Mouse (Mus musculus): Measurements from ENCODE around the gene Smg7.

The Smg7 gene

DNA sequence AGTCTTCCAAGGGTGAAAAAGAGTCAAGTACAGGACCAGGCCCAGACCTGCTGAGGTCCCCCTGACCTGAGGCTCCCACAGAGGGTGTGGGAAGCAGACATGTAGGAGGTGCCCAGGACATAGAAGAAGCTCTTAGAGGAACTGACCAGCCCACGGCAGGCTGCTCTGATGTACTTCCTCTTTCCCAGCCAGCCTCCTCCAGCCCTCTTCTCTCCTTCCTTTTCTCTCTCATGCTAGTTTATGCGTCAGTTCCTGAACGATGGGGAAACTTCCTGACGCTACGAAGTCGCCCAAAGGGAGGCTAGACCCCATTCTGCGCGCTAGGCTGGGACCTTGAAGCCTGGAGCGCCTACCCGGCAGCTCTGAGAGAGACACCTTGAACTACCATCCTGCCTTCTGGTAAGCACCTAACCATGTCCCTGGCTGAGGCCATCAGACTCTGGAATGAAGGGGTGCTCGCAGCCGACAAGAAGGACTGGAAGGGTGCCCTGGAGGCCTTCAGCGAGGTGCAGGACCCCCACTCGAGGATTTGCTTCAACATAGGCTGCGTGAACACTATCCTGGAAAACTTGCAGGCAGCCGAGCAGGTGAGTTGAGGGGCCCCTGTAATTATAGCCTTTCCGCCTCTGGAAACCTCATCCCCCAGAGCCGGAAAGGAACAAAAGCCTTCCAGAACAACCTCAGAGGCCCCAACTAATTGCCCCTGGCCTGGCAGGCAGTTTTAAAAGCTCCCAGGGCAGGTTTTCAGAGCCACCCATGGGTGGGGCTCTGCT, 94.6 kb downstream of the Smg7 start:
- no peak for DNase-seq (ENCODE audit: low spot score in 2 of 2)

GRCm38 (mm10) chr1:152804907-152805306, 97.5 kb downstream of the Smg7 start:
- no peak for DNase-seq (ENCODE audit: low spot score in 2 of 2)

- DNase-seq (ENCODE audit: low spot score in 2 of 2), result no peak
These were observed 101.7 kb downstream of the Smg7 start for GRCm38 (mm10) chr1:152800633-152801176.

DNA sequence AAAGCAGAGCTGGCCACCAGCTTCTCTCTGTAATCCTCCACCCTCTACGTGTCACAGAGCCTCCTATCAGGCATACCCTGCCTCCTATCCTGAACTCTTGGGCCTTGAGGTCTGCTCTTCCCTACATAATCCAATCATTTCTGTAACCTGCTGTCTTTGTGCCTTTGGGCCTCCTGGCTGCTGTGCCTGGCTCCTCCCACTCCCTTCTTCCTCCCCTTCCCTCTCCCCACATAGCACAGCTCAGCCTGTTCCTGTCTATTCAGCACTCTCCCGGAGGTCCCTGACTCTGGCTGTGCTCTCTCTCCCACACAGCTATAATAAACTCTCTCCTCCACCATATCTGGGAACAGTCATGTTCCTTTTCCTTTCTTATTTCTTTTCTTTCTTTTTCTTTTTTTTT, 102.5 kb downstream of the Smg7 start, which contains the start of gene Ncf2:
Gene Ncf2 (plus strand): TSS at position 298 of the 400 bp plus-strand sequence.
- no peak for DNase-seq (ENCODE audit: low spot score in 2 of 2)

DNA sequence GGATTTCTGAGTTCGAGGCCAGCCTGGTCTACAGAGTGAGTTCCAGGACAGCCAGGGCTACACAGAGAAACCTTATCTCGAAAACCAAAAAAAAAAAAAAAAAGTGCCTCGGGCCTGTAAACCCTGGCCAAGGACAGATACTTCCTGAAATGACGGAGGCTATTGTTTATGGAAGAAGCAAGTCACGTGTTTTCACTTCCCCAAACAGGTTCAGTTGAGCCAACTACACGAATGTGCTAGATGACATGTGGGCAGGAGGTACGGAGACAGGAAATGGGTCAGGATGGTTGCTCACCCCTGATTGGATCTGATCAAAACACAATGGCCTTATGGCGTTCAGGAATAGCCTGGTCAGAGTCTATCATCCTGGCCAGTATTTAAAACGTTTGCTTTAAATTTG, 104.3 kb downstream of the Smg7 start:
- no peak for DNase-seq (ENCODE audit: low spot score in 2 of 2)

DNA sequence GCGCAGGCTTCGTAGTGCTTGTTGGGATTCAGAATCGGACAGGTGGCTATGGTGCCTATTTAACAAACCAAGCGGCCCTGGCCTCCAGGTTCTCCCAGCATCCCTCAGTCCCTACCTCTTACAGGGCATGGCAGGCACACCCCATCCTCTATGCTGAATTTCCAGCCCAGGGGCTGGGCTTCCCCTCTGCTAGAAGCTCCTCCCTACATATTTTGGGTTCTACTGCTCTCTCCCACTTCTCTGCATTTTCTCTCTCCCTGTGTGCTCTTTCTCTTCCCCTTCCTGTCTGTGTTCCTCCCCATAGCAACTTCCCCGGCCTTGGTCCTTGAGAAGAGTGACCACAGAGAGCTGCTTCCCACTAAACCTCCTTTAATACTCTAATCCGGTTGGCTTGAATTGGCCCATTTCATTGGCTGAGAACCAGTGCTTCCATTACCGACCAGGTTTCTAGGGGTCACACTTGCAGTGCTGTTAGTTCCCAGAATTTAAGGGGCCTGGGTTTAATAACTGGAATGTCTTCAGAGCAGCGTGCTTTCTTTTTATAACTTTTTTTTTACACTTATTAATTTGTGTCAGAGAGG, 105.7 kb downstream of the Smg7 start:
- DNase-seq (ENCODE audit: low spot score in 2 of 2), result no peak

DNA sequence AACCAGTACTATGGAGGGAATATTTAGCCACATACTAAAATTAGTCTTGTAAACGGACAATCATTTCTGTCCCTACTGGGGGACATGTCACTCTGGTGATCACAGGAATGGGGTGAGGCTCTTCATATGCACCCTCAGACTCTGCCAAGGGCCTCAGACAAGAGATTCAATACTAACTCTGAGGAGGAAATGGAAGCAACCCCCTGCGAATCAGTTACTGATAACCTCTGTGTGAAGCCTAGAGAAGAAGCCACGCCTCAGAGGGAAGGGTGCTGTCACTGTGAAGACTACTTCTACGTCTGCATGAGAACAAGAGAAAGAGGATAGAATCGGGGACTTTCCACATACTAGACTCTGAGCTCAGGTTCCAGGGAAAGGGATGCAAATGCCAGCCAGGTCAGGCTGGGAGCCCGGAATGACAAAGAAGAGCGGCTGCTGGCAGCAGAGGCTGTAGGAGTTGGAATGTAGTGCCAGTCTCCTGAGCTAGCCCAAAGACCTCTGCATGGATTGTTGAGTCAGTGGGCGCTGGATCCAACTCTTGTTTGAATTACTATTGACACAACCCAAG, 106.7 kb downstream of the Smg7 start:
- DNase-seq (ENCODE audit: low spot score in 2 of 2), result no peak

DNA sequence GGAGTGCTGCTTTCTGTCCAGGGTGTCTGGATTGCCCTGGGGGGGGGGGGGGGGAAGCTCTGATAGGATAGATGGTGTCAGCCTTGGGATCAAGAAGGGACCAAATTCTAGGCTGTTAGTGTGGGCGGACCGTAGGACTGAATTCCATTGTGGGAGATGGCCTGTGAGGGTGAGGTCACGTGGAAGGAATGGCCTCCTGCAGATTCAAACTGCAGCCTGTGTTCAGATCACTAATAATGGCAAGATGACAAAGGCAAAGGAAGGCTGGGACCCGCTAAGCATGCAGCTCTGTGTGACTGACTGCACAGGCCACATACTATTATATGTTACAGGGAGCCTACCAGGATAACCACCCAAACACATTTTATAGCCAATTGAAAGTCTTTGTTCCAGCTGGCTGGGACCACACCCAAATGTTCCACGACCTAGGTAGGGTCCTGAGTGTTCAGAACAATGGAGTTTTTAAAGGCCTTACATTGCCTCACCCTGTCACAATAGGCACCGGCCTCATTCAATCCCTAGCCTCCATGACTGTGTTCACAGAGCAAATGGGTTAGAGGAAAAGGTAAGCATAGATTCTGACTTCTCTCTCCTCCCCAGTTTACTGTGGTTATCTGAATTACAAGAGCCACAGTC, 108.8 kb downstream of the Smg7 start:
- no peak for DNase-seq (ENCODE audit: low spot score in 2 of 2)

- DNase-seq (ENCODE audit: low spot score in 2 of 2), result no peak
These were observed 109.5 kb downstream of the Smg7 start for GRCm38 (mm10) chr1:152792736-152793494.

DNA sequence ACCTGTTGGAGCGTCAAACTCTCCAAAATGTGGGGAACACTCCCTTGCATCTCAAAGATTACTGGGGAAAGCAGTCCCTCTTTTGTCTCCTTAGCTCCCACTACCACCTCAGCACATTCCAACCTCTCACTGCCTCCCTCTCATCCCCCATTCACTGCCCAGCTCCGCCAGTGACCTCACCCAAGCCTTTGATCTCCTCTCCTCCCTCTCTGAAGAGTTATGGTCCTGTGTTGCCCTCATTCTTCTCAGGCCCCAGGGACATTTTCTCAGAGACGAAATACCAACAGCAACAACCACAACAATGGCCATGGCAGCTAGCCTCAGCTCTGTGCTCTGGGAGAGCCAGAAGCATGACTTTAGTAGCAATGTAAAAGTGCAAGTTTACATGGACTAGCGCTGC, 111.2 kb downstream of the Smg7 start:
- no peak for DNase-seq (ENCODE audit: low spot score in 2 of 2)

DNA sequence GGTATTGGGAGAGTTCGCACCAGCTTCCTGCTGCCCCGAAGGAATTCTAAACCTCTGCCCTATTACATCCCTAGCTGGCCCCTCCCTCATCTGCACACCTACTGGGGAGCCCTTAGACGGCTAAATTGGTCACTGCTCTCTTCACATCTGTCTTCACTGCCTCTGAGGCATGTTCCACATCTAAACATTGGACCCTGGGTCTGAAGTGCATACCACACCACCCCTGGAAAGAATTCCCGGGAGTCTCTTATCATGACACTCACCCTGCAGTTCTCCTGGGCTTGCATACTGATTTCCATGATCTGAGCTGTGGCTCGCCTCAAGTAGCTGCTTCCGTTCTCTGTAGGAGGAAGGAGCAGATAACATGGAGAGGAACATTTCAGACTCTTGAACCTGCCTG, 111.6 kb downstream of the Smg7 start:
- DNase-seq (ENCODE audit: low spot score in 2 of 2), result no peak

GRCm38 (mm10) chr1:152790254-152790653, 112.2 kb downstream of the Smg7 start:
- peak; percentile 20 to 43 for DNase-seq (ENCODE audit: low spot score in 2 of 2)

GRCm38 (mm10) chr1:152788121-152788660, 114.3 kb downstream of the Smg7 start:
- no peak for DNase-seq (ENCODE audit: low spot score in 2 of 2)

Measured in thymus, postnatal 10 days (tissue).